Mouse (Mus musculus) stomach, embryonic 16.5 days (tissue): ENCODE measurements around the gene Gtpbp6. TPM values are rescaled to one million over a fixed set of nuclear protein-coding genes. Genes with fewer than 3 reads are reported as not detected.
A peak's percentile ranks its signal among the peaks of the same experiment; 100 is the strongest.
"Not testable (repeated sequence)": the region's sequence is repeated elsewhere in the genome, so short reads cannot be mapped to it uniquely, and the experiment has no call there.

Source experiments
- ATAC-seq: fragments of 200-750 bp; cut with Nextera tagmentation; 2 replicates; pipeline ENCODE4 v1.8.0; 2017; ENCODE audit warnings: moderate number of reproducible peaks, moderate TSS enrichment; ENCODE audit not compliant: insufficient read depth, low FRiP score
- H3K27ac ChIP-seq: fragments of 300-500 bp; sonication (generic); 2 replicates; pipeline ENCODE4 v1.5.1; 2014; ENCODE audit warnings: low read length
- H3K27me3 ChIP-seq: fragments of 300-500 bp; sonication (generic); 2 replicates; pipeline ENCODE4 v1.6.1; 2014; ENCODE audit warnings: low read length, control low read depth, mixed read lengths; ENCODE audit not compliant: control insufficient read depth, insufficient read depth
- H3K36me3 ChIP-seq: fragments of 300-500 bp; sonication (generic); 2 replicates; pipeline ENCODE4 v1.6.1; 2014; ENCODE audit warnings: low read length; ENCODE audit not compliant: control insufficient read depth, insufficient read depth
- H3K4me1 ChIP-seq: fragments of 300-500 bp; sonication (generic); 2 replicates; pipeline ENCODE4 v1.6.1; 2014; ENCODE audit warnings: low read length, control low read depth, mixed read lengths; ENCODE audit not compliant: control insufficient read depth, insufficient read depth
- H3K4me2 ChIP-seq: fragments of 300-500 bp; sonication (generic); 2 replicates; pipeline ENCODE4 v1.6.1; 2014; ENCODE audit warnings: low read depth, low read length, mixed read lengths
- H3K4me3 ChIP-seq: fragments of 300-500 bp; sonication (generic); replicated peaks from 2 replicates; pipeline ENCODE4 v1.5.1; 2014; ENCODE audit warnings: mild to moderate bottlenecking, low read length
- H3K9ac ChIP-seq: fragments of 300-500 bp; sonication (generic); 2 replicates; pipeline ENCODE4 v1.6.1; 2014; ENCODE audit warnings: low read length
- H3K9me3 ChIP-seq: fragments of 300-500 bp; sonication (generic); replicated peaks from 2 replicates; pipeline ENCODE4 v1.6.1; 2016; ENCODE audit warnings: low read length, control low read depth; ENCODE audit not compliant: control insufficient read depth
- WGBS: fragments of 180-500 bp; shearing (Covaris S2); extraction: QIAGEN DNeasy Blood & Tissue Kit; methylation state at CpG from one replicate; pipeline ENCODE4 v1.1.7; 2014; 5-methylcytosine and 5-hydroxymethylcytosine counted together
- polyA plus RNA-seq: library from polyadenylated mRNA; unstranded; fragments of >200 nt; fragmentation: Nextera tagmentation; extraction: Ambion mirVana; gene quantifications from 2 replicates; pipeline ENCODE4 v1.2.1, GENCODE M21; 2015

The Gtpbp6 gene
- polyA plus RNA-seq, 1 experiment from 2014 or later, result 29.0 TPM

DNA sequence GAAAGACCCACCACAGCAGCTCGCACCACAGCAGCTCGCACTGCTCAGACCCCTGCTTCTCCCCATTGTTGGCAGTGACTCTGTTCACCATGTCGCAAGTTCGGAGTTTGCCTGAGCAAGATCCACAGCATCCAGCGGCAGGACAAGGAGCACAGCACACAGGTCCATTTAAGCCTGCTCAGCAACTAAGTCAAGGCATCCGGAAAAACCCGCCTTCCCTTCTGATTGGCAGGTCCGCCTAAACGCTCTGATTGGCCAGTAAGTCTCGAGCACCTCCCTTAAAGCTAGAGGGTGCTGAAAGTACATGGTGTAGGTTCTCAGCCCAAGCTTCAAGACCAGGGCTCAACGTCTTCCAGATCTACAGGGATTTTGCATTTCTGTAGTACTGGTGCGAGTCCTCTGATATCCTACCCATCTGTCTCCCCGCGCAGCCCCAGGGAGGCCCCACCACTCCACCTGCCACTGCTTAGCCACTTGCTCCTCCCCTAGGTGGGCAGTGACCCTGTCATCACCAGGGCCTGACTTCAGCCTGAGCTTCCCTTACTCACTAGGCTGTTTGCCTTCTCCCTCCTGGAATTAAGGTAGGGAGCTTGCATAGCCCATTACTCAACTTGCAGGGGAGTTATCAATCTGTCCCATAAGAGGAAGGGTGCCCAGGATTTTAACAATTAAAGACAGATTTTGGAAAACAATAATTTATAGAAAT is 21.7 kb downstream of the Gtpbp6 start:
- Histone ChIP-seq H3K9me3 (peaks cover 4% of the 10 kb centered on the region; the same call in 1 of the 2 replicates), H3K4me2 (no peak overlapping the region), H3K27ac (no peak overlapping the region), H3K4me1 (no peaks in the 10 kb centered on the region), H3K4me3 (no peak overlapping the region), H3K27me3 (no peaks in the 10 kb centered on the region), H3K36me3 (no peaks in the 10 kb centered on the region), H3K9ac (no peak overlapping the region)
- WGBS, result 32% methylated on average over 14 of the region's 14 CpGs
- ATAC-seq, result no peak

GRCm38 (mm10) chr5:110082961-110083360 is 25.0 kb downstream of the Gtpbp6 start:
- Histone ChIP-seq H3K4me1 (no peaks in the 10 kb centered on the region), H3K27me3 (no peaks in the 10 kb centered on the region), H3K27ac (no peak overlapping the region), H3K4me3 (no peak overlapping the region), H3K36me3 (0 out of 2 replicates have a peak, but pooled peaks cover 3% of the 10 kb centered on the region), H3K9me3 (peaks cover 15% of the 10 kb centered on the region), H3K9ac (no peak overlapping the region), H3K4me2 (no peak overlapping the region)
- ATAC-seq, result no peak
- WGBS, result 72% methylated on average over 4 of the region's 4 CpGs

- 89% methylated on average over 2 of the region's 2 CpGs for WGBS
- not testable (repeated sequence) for H3K27me3 ChIP-seq, H3K4me1 ChIP-seq, ATAC-seq, H3K4me2 ChIP-seq, H3K36me3 ChIP-seq, H3K4me3 ChIP-seq, H3K9ac ChIP-seq, H3K27ac ChIP-seq
- H3K9me3 ChIP-seq, result peaks cover 16% of the 10 kb centered on the region
These were observed 35.6 kb downstream of the Gtpbp6 start, which contains the start of gene Gm17655 for GRCm38 (mm10) chr5:110072413-110072812. Gene Gm17655 (minus strand): TSS chr5:110072513.

DNA sequence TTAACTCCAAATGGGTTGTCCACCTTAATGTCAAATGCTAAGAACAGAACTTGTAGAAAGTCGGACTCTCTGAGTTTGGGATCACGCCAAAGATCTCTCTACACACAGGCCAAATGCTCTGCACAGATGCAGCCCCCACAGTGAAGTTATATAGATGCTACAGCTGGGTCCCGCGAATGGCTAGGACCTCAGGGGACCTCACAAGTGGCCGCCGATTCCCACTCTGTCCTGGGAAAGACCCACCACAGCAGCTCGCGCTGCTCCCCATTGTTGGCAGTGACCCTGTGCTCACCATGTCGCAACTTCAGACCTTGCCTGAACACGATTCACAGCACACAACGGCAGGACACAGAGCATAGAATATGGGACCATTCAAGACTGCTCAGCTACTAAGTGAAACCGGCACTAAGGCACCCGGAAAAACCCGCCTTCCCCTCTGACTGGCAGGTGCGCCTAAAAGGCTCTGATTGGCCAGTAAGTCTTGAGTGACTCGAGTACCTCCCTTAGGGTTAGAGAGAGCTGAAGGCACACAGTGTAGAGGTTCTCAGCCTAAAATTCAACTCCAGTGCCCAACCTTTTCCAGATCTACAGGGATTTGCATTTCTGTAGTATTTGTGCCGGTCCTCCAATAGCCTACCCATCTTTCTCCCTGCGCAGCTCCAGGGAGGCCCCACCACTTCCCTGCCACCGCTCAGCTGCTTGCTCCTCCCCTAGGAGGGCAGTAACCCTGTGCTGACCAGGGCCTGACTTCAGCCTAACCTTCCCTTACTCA is 50.2 kb downstream of the Gtpbp6 start:
- Histone ChIP-seq H3K4me2 (peak overlapping the region; percentile 46), H3K9ac (peak overlapping the region; percentile 75), H3K27me3 (no peaks in the 10 kb centered on the region), H3K9me3 (no peaks in the 10 kb centered on the region), H3K27ac (peak overlapping the region; percentile 65), H3K4me1 (no peaks in the 10 kb centered on the region), H3K36me3 (no peaks in the 10 kb centered on the region), H3K4me3 (peak overlapping the region; percentile 65)
- peak; percentile 98 for ATAC-seq
- WGBS, result under 1% methylated on average over 19 of the region's 19 CpGs

Other genes with a start within 250 kb of the Gtpbp6 start
- 0.46 and 0.75 TPM in 2 replicates for gene Gm15446, start 184.8 kb downstream of the Gtpbp6 start, polyA plus RNA-seq
- 21.4 and 21.9 TPM in 2 replicates for gene Zfp932, start 111.7 kb downstream of the Gtpbp6 start, polyA plus RNA-seq
- 2.8 and 5.3 TPM in 2 replicates for gene Gm17655, start 35.7 kb downstream of the Gtpbp6 start, polyA plus RNA-seq
- 1.8 and 2.0 TPM in 2 replicates for gene Gm35315, start 13.8 kb downstream of the Gtpbp6 start, polyA plus RNA-seq
- 1.3 and 1.4 TPM in 2 replicates for gene Plcxd1, start 8.2 kb downstream of the Gtpbp6 start, polyA plus RNA-seq
- 2.7 and 3.0 TPM in 2 replicates for gene Zfp605, start 1.9 kb upstream of the Gtpbp6 start, polyA plus RNA-seq
- 39.4 and 39.7 TPM in 2 replicates for gene Chfr, start 27.6 kb upstream of the Gtpbp6 start, polyA plus RNA-seq
- gene Golga3, start 68.5 kb upstream of the Gtpbp6 start, polyA plus RNA-seq, result 21.3 and 22.0 TPM in 2 replicates
- 19.6 and 23.9 TPM in 2 replicates for gene Ankle2, start 122.8 kb upstream of the Gtpbp6 start, polyA plus RNA-seq
- gene Pgam5, start 161.7 kb upstream of the Gtpbp6 start, polyA plus RNA-seq, result 45.0 and 46.3 TPM in 2 replicates
- gene Pxmp2, start 178.0 kb upstream of the Gtpbp6 start, polyA plus RNA-seq, result 7.9 and 9.0 TPM in 2 replicates
- gene Pole, start 178.1 kb upstream of the Gtpbp6 start, polyA plus RNA-seq, result 18.8 and 21.9 TPM in 2 replicates
- gene P2rx2, start 235.0 kb upstream of the Gtpbp6 start, polyA plus RNA-seq, result 0.72 TPM in 2 replicates
- not detected in 2 replicates for gene Lrcol1, start 236.5 kb upstream of the Gtpbp6 start, polyA plus RNA-seq